In genomic region chr11:21107120-21107519, GRCm38 (mm10) we compare ENCODE assay signal across 22 mouse cellular contexts. TPM values are rescaled to one million over a fixed set of nuclear protein-coding genes. Genes with fewer than 3 reads are reported as not detected.
A peak's percentile ranks its signal among the peaks of the same experiment; 100 is the strongest.
DNase-seq lines count a peak whose midpoint lies in the region; ATAC-seq lines count a peak whose summit lies in the region.
"Had no signal": no experiment of that assay in that cellular context is flagged by ENCODE, and none has a peak within 500 bp of the region (broad histone marks: within the 10 kb centered on the region; RNA-seq: fewer than 3 reads in every experiment).

No protein-coding gene starts in this region.

- H3K9me3 ChIP-seq in hindbrain, embryonic 13.5 days = no peaks in the 10 kb centered on the region
- no peaks in the 10 kb centered on the region for H3K9me3 ChIP-seq in hindbrain, embryonic 14.5 days (ENCODE audit: control insufficient read depth, low read length)
- no peaks in the 10 kb centered on the region for H3K9me3 ChIP-seq in midbrain, embryonic 15.5 days
- no peaks in the 10 kb centered on the region for H3K9me3 ChIP-seq in midbrain, embryonic 13.5 days
- no peaks in the 10 kb centered on the region for H3K9me3 ChIP-seq in neural tube, embryonic 15.5 days (replicated peaks)
- H3K9me3 ChIP-seq: embryonic facial prominence, embryonic 12.5 days; embryonic facial prominence, embryonic 15.5 days; forebrain, embryonic 12.5 days; forebrain, embryonic 15.5 days; heart, embryonic 10.5 days; heart, embryonic 13.5 days; hindbrain, embryonic 15.5 days had no signal

- ATAC-seq in hindbrain, embryonic 13.5 days (ENCODE audit: low FRiP score) = peak; percentile 54; the same call in 1 of the 2 replicates
- ATAC-seq in hindbrain, embryonic 14.5 days (ENCODE audit: low FRiP score) = no peak; the same call in 1 of the 2 replicates
- peak; percentile 64; the same call in 1 of the 2 replicates for ATAC-seq in midbrain, embryonic 15.5 days (replicated peaks)
- no peak for ATAC-seq in midbrain, embryonic 13.5 days
- 0 out of 2 replicates have a peak, but pooled peaks have one; percentile 10 for ATAC-seq in erythroid progenitor cell, adult 5-6 weeks (replicated peaks; ENCODE audit: low FRiP score, poor library complexity, severe bottlenecking)
- ATAC-seq in neural tube, embryonic 15.5 days (ENCODE audit: low FRiP score) = peak; percentile 35; the same call in 1 of the 2 replicates
- ATAC-seq: forebrain, embryonic 15.5 days; inflammation-experienced regulatory T-cells, adult 6 months; Patski had no signal

- intact Hi-C loops in heart, postnatal 36 days (cut with DNase I) = no loop called here

- no peaks in the 10 kb centered on the region for H3K27me3 ChIP-seq in hindbrain, embryonic 13.5 days
- no peaks in the 10 kb centered on the region for H3K27me3 ChIP-seq in hindbrain, embryonic 14.5 days (ENCODE audit: control insufficient read depth, insufficient read depth, low read length)
- no peaks in the 10 kb centered on the region for H3K27me3 ChIP-seq in midbrain, embryonic 15.5 days (replicated peaks)
- H3K27me3 ChIP-seq in midbrain, embryonic 13.5 days = no peaks in the 10 kb centered on the region
- H3K27me3 ChIP-seq in neural tube, embryonic 15.5 days (replicated peaks) = no peaks in the 10 kb centered on the region
- H3K27me3 ChIP-seq: embryonic facial prominence, embryonic 12.5 days; embryonic facial prominence, embryonic 15.5 days; forebrain, embryonic 12.5 days; forebrain, embryonic 15.5 days; heart, embryonic 13.5 days; hindbrain, embryonic 15.5 days; Patski had no signal

- H3K9ac ChIP-seq in hindbrain, embryonic 13.5 days = no peak overlapping the region
- H3K9ac ChIP-seq in hindbrain, embryonic 14.5 days = no peak overlapping the region
- no peak overlapping the region for H3K9ac ChIP-seq in midbrain, embryonic 15.5 days
- no peak overlapping the region for H3K9ac ChIP-seq in midbrain, embryonic 13.5 days (replicated peaks)
- H3K9ac ChIP-seq in neural tube, embryonic 15.5 days (replicated peaks) = no peak overlapping the region
- H3K9ac ChIP-seq: embryonic facial prominence, embryonic 12.5 days; embryonic facial prominence, embryonic 15.5 days; forebrain, embryonic 12.5 days; forebrain, embryonic 15.5 days; heart, embryonic 13.5 days; hindbrain, embryonic 15.5 days had no signal

- 98% methylated on average over 1 of the region's 1 CpGs for WGBS in hindbrain, embryonic 13.5 days
- 94% methylated on average over 1 of the region's 1 CpGs for WGBS in hindbrain, embryonic 14.5 days
- WGBS in midbrain, embryonic 15.5 days = 95% methylated on average over 1 of the region's 1 CpGs
- WGBS in midbrain, embryonic 13.5 days = 97% methylated on average over 1 of the region's 1 CpGs
- WGBS in neural tube, embryonic 15.5 days = 100% methylated on average over 1 of the region's 1 CpGs

- H3K4me1 ChIP-seq in hindbrain, embryonic 13.5 days (replicated peaks) = peaks cover 11% of the 10 kb centered on the region
- H3K4me1 ChIP-seq in hindbrain, embryonic 14.5 days (replicated peaks; ENCODE audit: control insufficient read depth, insufficient read depth, low read length) = no peaks in the 10 kb centered on the region
- no peaks in the 10 kb centered on the region; the same call in 1 of the 2 replicates for H3K4me1 ChIP-seq in midbrain, embryonic 15.5 days
- H3K4me1 ChIP-seq in midbrain, embryonic 13.5 days (replicated peaks) = 0 out of 2 replicates have a peak, but pooled peaks cover 5% of the 10 kb centered on the region
- peaks cover 13% of the 10 kb centered on the region; the same call in 1 of the 2 replicates for H3K4me1 ChIP-seq in neural tube, embryonic 15.5 days
- H3K4me1 ChIP-seq: embryonic facial prominence, embryonic 12.5 days had no signal

- no peak overlapping the region for H3K4me3 ChIP-seq in hindbrain, embryonic 13.5 days
- H3K4me3 ChIP-seq in hindbrain, embryonic 14.5 days (replicated peaks; ENCODE audit: low read length) = no peak overlapping the region
- no peak overlapping the region for H3K4me3 ChIP-seq in midbrain, embryonic 15.5 days
- H3K4me3 ChIP-seq in midbrain, embryonic 13.5 days (replicated peaks) = no peak overlapping the region
- H3K4me3 ChIP-seq in neural tube, embryonic 15.5 days (replicated peaks) = no peak overlapping the region
- H3K4me3 ChIP-seq: embryonic facial prominence, embryonic 12.5 days; embryonic facial prominence, embryonic 15.5 days; forebrain, embryonic 12.5 days; forebrain, embryonic 15.5 days; heart, adult 2 months; heart, embryonic 10.5 days; heart, embryonic 13.5 days; hindbrain, embryonic 15.5 days had no signal

- peaks cover 6% of the 10 kb centered on the region for H3K36me3 ChIP-seq in hindbrain, embryonic 13.5 days
- H3K36me3 ChIP-seq in hindbrain, embryonic 14.5 days (replicated peaks; ENCODE audit: control insufficient read depth, insufficient read depth) = peaks cover 4% of the 10 kb centered on the region; the same call in 1 of the 2 replicates
- no peaks in the 10 kb centered on the region for H3K36me3 ChIP-seq in midbrain, embryonic 15.5 days (replicated peaks)
- H3K36me3 ChIP-seq in midbrain, embryonic 13.5 days = peaks cover 12% of the 10 kb centered on the region
- no peaks in the 10 kb centered on the region for H3K36me3 ChIP-seq in neural tube, embryonic 15.5 days
- H3K36me3 ChIP-seq: hindbrain, embryonic 15.5 days had no signal

- no peak overlapping the region for H3K27ac ChIP-seq in hindbrain, embryonic 13.5 days
- no peak overlapping the region for H3K27ac ChIP-seq in hindbrain, embryonic 14.5 days
- H3K27ac ChIP-seq in midbrain, embryonic 15.5 days = no peak overlapping the region
- no peak overlapping the region for H3K27ac ChIP-seq in midbrain, embryonic 13.5 days
- H3K27ac ChIP-seq in neural tube, embryonic 15.5 days (replicated peaks) = no peak overlapping the region
- H3K27ac ChIP-seq: embryonic facial prominence, embryonic 12.5 days; embryonic facial prominence, embryonic 15.5 days; forebrain, embryonic 12.5 days; forebrain, embryonic 15.5 days; heart, adult 2 months; heart, embryonic 10.5 days; heart, embryonic 13.5 days; hindbrain, embryonic 15.5 days had no signal

- H3K4me2 ChIP-seq in hindbrain, embryonic 13.5 days = no peak overlapping the region
- H3K4me2 ChIP-seq in hindbrain, embryonic 14.5 days (replicated peaks) = no peak overlapping the region
- no peak overlapping the region for H3K4me2 ChIP-seq in midbrain, embryonic 15.5 days
- no peak overlapping the region for H3K4me2 ChIP-seq in midbrain, embryonic 13.5 days (replicated peaks)
- no peak overlapping the region for H3K4me2 ChIP-seq in neural tube, embryonic 15.5 days
- H3K4me2 ChIP-seq: embryonic facial prominence, embryonic 12.5 days; embryonic facial prominence, embryonic 15.5 days; forebrain, embryonic 12.5 days; forebrain, embryonic 15.5 days; heart, embryonic 13.5 days; hindbrain, embryonic 15.5 days had no signal

- no peak for DNase-seq in hindbrain, embryonic 14.5 days (ENCODE audit: low spot score)
- DNase-seq in heart, postnatal 36 days = no peak
- DNase-seq: adrenal gland, postnatal 10 days; adrenal gland, postnatal 36 days; cerebellum, adult 9-10 months; gastrocnemius, postnatal 25 days; heart, adult 2 months; heart, postnatal 14 days had no signal

RNA-seq across cellular contexts. Expression of gene Peli1, which starts 16.0 kb away (rescaled TPM):
- polyA plus RNA-seq in hindbrain, embryonic 13.5 days (2015; fragmentation: Nextera tagmentation; extraction: Ambion mirVana) = 85.9 and 87.1 TPM in 2 replicates
- polyA plus RNA-seq in hindbrain, embryonic 14.5 days (2014; fragmentation: Nextera tagmentation; extraction: Ambion mirVana) = 82.6 and 85.0 TPM in 2 replicates
- 70.9 and 72.3 TPM in 2 replicates for polyA plus RNA-seq in midbrain, embryonic 15.5 days (2015; fragmentation: Nextera tagmentation; extraction: Ambion mirVana)
- polyA plus RNA-seq in midbrain, embryonic 13.5 days (2015; fragmentation: Nextera tagmentation; extraction: Ambion mirVana) = 92.6 and 102 TPM in 2 replicates
- total RNA-seq in erythroid progenitor cell, adult 5-6 weeks (2015; ENCODE audit: low replicate concordance) = 32.4 and 42.8 TPM in 2 replicates
- total RNA-seq in erythroid progenitor cell, adult 5-6 weeks (2017; ENCODE audit: low replicate concordance) = 17.8 and 38.4 TPM in 2 replicates
- 55.6 and 58.0 TPM in 2 replicates for polyA plus RNA-seq in neural tube, embryonic 15.5 days (2015; fragmentation: Nextera tagmentation; extraction: Ambion mirVana)
- 10 to 100 TPM; 13.8 to 14.7 TPM for total RNA-seq in heart, postnatal 36 days (2021)

Comparison
In these comparisons a context has a peak if more than half of its experiments do, and no peak if none do; other contexts are left out.
1. ATAC-seq: peak in hindbrain, embryonic 13.5 days (single experiment), midbrain, embryonic 15.5 days (single experiment), erythroid progenitor cell, adult 5-6 weeks (single experiment) and neural tube, embryonic 15.5 days (single experiment); none in hindbrain, embryonic 14.5 days (single experiment) and midbrain, embryonic 13.5 days (single experiment).